Mouse (Mus musculus) cerebellum, adult 2 months (tissue): ENCODE results near the gene Cd209a.

Experiments
- CTCF ChIP-seq: fragments of 200-500 bp; IDR thresholded peaks from 2 replicates; pipeline ENCODE4 v1.5.1; 2011; ENCODE audit warnings: low read depth, mild to moderate bottlenecking, control low read depth, low read length, moderate library complexity, borderline replicate concordance; ENCODE audit not compliant: insufficient read depth
- POLR2A ChIP-seq: fragments of 200-500 bp; IDR thresholded peaks from 2 replicates; pipeline ENCODE4 v1.6.1; 2011; ENCODE audit warnings: low read length, control low read depth, borderline replicate concordance; ENCODE audit not compliant: insufficient read depth

DNA sequence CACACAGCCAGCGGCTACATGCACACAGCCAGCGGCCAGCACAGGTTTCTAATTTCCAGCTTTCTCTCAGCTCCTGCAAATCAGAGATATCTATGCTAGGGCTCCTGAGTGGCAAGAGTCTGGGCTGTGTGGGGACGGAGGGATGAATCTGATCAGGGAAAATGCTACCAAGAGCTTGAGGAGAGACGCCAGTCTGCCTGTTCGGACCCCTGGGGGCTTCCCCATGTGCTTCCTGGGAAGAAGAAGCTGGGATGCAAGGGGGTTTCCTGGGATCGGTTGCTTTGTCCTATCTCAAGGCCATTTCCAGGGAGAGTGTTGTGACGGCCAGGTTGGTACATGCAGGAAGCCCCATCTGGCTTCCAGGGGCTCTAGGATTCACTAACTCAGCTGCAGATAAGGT, 41.2 kb downstream of the Cd209a start:
- TF ChIP-seq POLR2A (no peak), CTCF (no peak)
